Mouse (Mus musculus) right cerebral cortex, adult 18-20 months (tissue): Measurements from ENCODE around the gene Fam155a.
"Not testable (repeated sequence)": the region's sequence is repeated elsewhere in the genome, so short reads cannot be mapped to it uniquely, and the experiment has no call there.

ENCODE experiments used
- DNase-seq: peaks from one replicate; pipeline ENCODE4 v3.0.0; 2022; ENCODE audit warnings: mixed read lengths

Fam155a gene

GRCm38 (mm10) chr8:9770999-9771605 is at the start of gene Fam155a:
Gene Fam155a, minus strand, starts transcription at chr8:9771161.
- no peak for DNase-seq

- no peak for DNase-seq
Measured at GRCm38 (mm10) chr8:9813273-9813946, 42.4 kb upstream of the Fam155a start.

GRCm38 (mm10) chr8:9810955-9811530 is 40.1 kb upstream of the Fam155a start:
- DNase-seq = peak; percentile 64

GRCm38 (mm10) chr8:9808596-9808995 is 37.6 kb upstream of the Fam155a start:
- no peak for DNase-seq

GRCm38 (mm10) chr8:9805676-9806075 is 34.7 kb upstream of the Fam155a start:
- DNase-seq = no peak

GRCm38 (mm10) chr8:9800346-9800745 is 29.4 kb upstream of the Fam155a start:
- DNase-seq = peak; percentile 25

GRCm38 (mm10) chr8:9799923-9800322 is 29.0 kb upstream of the Fam155a start:
- no peak for DNase-seq

- DNase-seq = peak; percentile 43
Measured at GRCm38 (mm10) chr8:9797514-9797913, 26.6 kb upstream of the Fam155a start.

- peak; percentile 51 for DNase-seq
Measured at GRCm38 (mm10) chr8:9795724-9796123, 24.8 kb upstream of the Fam155a start.

- no peak for DNase-seq
Measured at GRCm38 (mm10) chr8:9793351-9793750, 22.4 kb upstream of the Fam155a start.

GRCm38 (mm10) chr8:9780332-9780731 is 9.4 kb upstream of the Fam155a start:
- no peak for DNase-seq

GRCm38 (mm10) chr8:9778148-9778547 is 7.2 kb upstream of the Fam155a start:
- DNase-seq = no peak

- DNase-seq = no peak
Measured at GRCm38 (mm10) chr8:9776818-9777217, 5.9 kb upstream of the Fam155a start.

- peak; percentile 56 for DNase-seq
Measured at GRCm38 (mm10) chr8:9772519-9772840, 1.5 kb upstream of the Fam155a start.

GRCm38 (mm10) chr8:9771606-9772518 is 901 bp upstream of the Fam155a start:
- DNase-seq = peak; percentile 61

- DNase-seq = peak; percentile 57
Measured at GRCm38 (mm10) chr8:9770261-9770998, 531 bp downstream of the Fam155a start.

- peak; percentile 8 for DNase-seq
Measured at GRCm38 (mm10) chr8:9769061-9769460, 1.9 kb downstream of the Fam155a start.

GRCm38 (mm10) chr8:9735169-9735568 is 35.8 kb downstream of the Fam155a start:
- DNase-seq = no peak

- no peak for DNase-seq
Measured at GRCm38 (mm10) chr8:9709791-9710190, 61.2 kb downstream of the Fam155a start.

GRCm38 (mm10) chr8:9707433-9707832 is 63.5 kb downstream of the Fam155a start:
- peak; percentile 91 for DNase-seq

GRCm38 (mm10) chr8:9694794-9695193 is 76.2 kb downstream of the Fam155a start:
- peak; percentile 42 for DNase-seq

GRCm38 (mm10) chr8:9692370-9692769 is 78.6 kb downstream of the Fam155a start:
- no peak for DNase-seq

- DNase-seq = not testable (repeated sequence)
Measured at GRCm38 (mm10) chr8:9660014-9660413, 110.9 kb downstream of the Fam155a start.
